Mouse (Mus musculus): ENCODE measurements at regions not wholly inside any gene's neighbourhood (a gene's known extent, or its start where the extent isn't known, plus 50 kb on each side); places are given as distances from the start of the nearest gene placed in this dataset.

DNA sequence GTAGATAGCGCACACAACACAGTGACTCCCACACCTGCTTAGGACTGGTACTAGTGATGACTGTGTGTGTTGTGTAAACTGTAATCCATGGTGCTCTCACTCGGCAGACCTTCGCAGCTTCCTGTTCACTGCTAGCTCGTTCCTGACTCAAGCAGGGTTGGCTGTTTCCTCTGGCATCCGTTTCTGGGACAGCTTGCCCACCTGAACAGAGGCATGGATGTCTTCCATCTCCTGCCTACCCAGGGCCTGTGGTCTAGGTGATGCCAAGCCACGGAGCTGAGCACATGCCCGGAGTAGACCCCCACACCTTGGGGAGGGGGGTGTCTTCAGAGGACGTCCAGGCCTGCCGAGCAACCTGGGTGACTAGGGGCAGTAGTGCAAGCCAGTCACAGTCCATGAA, 54.7 kb upstream of the Dmrtb1 start:
- H3K27me3 ChIP-seq (replicated peaks), result peaks cover 3% of the 10 kb centered on the region
- dilution Hi-C loops (cut with MboI; ENCODE audit: extremely low pct_ligation_motif_present, extremely low pct_unique_long_range_greater_than_20kb, low sequenced_read_pairs), result no loop called here
- H3K9ac ChIP-seq (ENCODE audit: insufficient read depth, low read depth), result no peak overlapping the region
- H3K27ac ChIP-seq (ENCODE audit: insufficient read depth, low read depth), result no peak overlapping the region
- DNase-seq (ENCODE audit: extremely low read depth), result no peak
- no peaks in the 10 kb centered on the region for H3K36me3 ChIP-seq (replicated peaks in 1 of 2; ENCODE audit: control insufficient read depth in 1 of 2, insufficient read depth in 1 of 2, low read length in 1 of 2)
- in situ Hi-C loops (cut with MboI; ENCODE audit: low pct_ligation_motif_present, low pct_unique_long_range_greater_than_20kb, low sequenced_read_pairs), result no loop called here
- TF ChIP-seq ELF1 (IDR thresholded peaks at IDR 0.05; ENCODE audit: low read depth, low read length) (no peak), RCOR1 (conservative IDR thresholded peaks at IDR 0.05; ENCODE audit: low read depth, low read length) (no peak), BHLHE40 (IDR thresholded peaks at IDR 0.05; ENCODE audit: low read depth, low read length) (no peak), JUND (conservative IDR thresholded peaks at IDR 0.05; ENCODE audit: low read depth, low read length) (no peak), CTCF (conservative IDR thresholded peaks at IDR 0.05 in 1 of 2, IDR thresholded peaks at IDR 0.05 in 1 of 2; ENCODE audit: low read depth in 2 of 2, low read length in 2 of 2) (no peak)
- H3K9me3 ChIP-seq (replicated peaks; ENCODE audit: low read length), result no peaks in the 10 kb centered on the region
- H3K79me2 ChIP-seq (replicated peaks; ENCODE audit: control insufficient read depth, extremely low read depth, insufficient read depth, poor library complexity, severe bottlenecking), result no peaks in the 10 kb centered on the region
- no peaks in the 10 kb centered on the region for H3K4me1 ChIP-seq (ENCODE audit: control insufficient read depth in 1 of 2, insufficient read depth in 2 of 2)
- H3K4me2 ChIP-seq (ENCODE audit: insufficient read depth, low read depth, poor library complexity, severe bottlenecking), result no peak overlapping the region
- no peak overlapping the region for H3K4me3 ChIP-seq (replicated peaks in 1 of 3; ENCODE audit: low read depth in 2 of 3, low read length in 2 of 3, poor library complexity in 1 of 3)

DNA sequence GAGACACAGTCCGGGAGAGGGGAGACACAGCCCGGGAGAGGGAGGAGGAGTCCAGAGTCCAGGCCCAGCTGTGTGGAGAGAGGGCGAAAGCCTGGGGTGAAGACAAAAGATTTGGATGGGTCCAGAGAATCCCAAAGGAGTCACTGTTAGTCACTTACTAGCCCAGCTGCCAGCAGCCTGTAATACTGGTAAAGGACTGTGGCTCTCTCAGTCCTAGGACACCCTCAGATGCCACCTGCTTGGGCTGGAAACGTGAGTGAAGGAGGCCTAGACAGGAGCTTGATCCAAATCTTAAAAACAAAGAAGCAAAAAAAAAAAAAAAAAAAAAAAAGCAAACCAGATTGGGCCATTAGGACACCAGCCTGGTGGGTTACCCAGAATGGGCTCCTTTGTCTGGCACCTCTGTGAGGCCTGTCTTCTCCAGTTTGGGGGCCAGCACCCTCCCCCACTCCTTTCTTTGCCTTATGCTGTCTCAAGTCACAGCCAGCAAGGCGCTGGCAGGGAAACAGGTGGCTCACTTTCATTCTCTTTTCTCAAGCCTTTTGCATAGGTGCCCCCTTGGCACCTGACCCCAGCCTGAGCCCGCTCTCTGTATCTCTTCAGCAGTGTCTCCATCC, 55.9 kb upstream of the Dmrtb1 start:
- TF ChIP-seq MAFK (IDR thresholded peaks at IDR 0.05; ENCODE audit: insufficient replicate concordance, low read length), result no peak
- no peak for TF ChIP-seq CHD1 (IDR thresholded peaks at IDR 0.05; ENCODE audit: low read depth, low read length)
- no peak for TF ChIP-seq ETS1 (conservative IDR thresholded peaks at IDR 0.05; ENCODE audit: low read depth, low read length)
- TF ChIP-seq E2F4 (IDR thresholded peaks at IDR 0.05; ENCODE audit: insufficient replicate concordance, low read depth, low read length), result no peak
- TF ChIP-seq HCFC1 (IDR thresholded peaks at IDR 0.05; ENCODE audit: low read depth, low read length), result no peak
- TF ChIP-seq ZKSCAN1 (IDR thresholded peaks at IDR 0.05; ENCODE audit: borderline replicate concordance, low read depth, low read length), result no peak
- no peak for TF ChIP-seq CHD2 (IDR thresholded peaks at IDR 0.05; ENCODE audit: low read length)
- no peak for TF ChIP-seq MYC (IDR thresholded peaks at IDR 0.05; ENCODE audit: low read depth, low read length)
- TF ChIP-seq KAT2A (IDR thresholded peaks at IDR 0.05; ENCODE audit: insufficient replicate concordance, low read length), result no peak
- no peak for TF ChIP-seq TCF12 (IDR thresholded peaks at IDR 0.05; ENCODE audit: low read depth, low read length)
- no peak for TF ChIP-seq ELF1 (IDR thresholded peaks at IDR 0.05; ENCODE audit: low read depth, low read length)
- no peak for TF ChIP-seq NRF1 (IDR thresholded peaks at IDR 0.05; ENCODE audit: low read depth, low read length)
- no peak for TF ChIP-seq MAX (IDR thresholded peaks at IDR 0.05; ENCODE audit: low read length)
- no peak overlapping the region for H3K9ac ChIP-seq (ENCODE audit: insufficient read depth, low read depth)

More for the DNA sequence above, 55.9 kb upstream of the Dmrtb1 start:
- H3K4me1 ChIP-seq (ENCODE audit: control insufficient read depth in 1 of 2, insufficient read depth in 2 of 2), result no peaks in the 10 kb centered on the region
- H3K9me3 ChIP-seq (replicated peaks; ENCODE audit: low read length), result no peaks in the 10 kb centered on the region
- in situ Hi-C loops (cut with MboI; ENCODE audit: low pct_ligation_motif_present, low pct_unique_long_range_greater_than_20kb, low sequenced_read_pairs), result no loop called here
- H3K4me3 ChIP-seq (replicated peaks in 1 of 3; ENCODE audit: low read depth in 2 of 3, low read length in 2 of 3, poor library complexity in 1 of 3), result no peak overlapping the region
- no peak overlapping the region for H3K4me2 ChIP-seq (ENCODE audit: insufficient read depth, low read depth, poor library complexity, severe bottlenecking)
- dilution Hi-C loops (cut with MboI; ENCODE audit: extremely low pct_ligation_motif_present, extremely low pct_unique_long_range_greater_than_20kb, low sequenced_read_pairs), result no loop called here
- H3K36me3 ChIP-seq (replicated peaks in 1 of 2; ENCODE audit: control insufficient read depth in 1 of 2, insufficient read depth in 1 of 2, low read length in 1 of 2), result no peaks in the 10 kb centered on the region
- peaks cover 3% of the 10 kb centered on the region for H3K27me3 ChIP-seq (replicated peaks)
- H3K79me2 ChIP-seq (replicated peaks; ENCODE audit: control insufficient read depth, extremely low read depth, insufficient read depth, poor library complexity, severe bottlenecking), result no peaks in the 10 kb centered on the region
- DNase-seq (ENCODE audit: extremely low read depth), result no peak
- no peak overlapping the region for H3K27ac ChIP-seq (ENCODE audit: insufficient read depth, low read depth)

Measured in CH12.LX (cell line).